Mouse (Mus musculus) central nervous system, embryonic 14 days (tissue): Measurements from ENCODE around the gene Pld2. TPM values are rescaled to one million over a fixed set of nuclear protein-coding genes. Genes with fewer than 3 reads are reported as not detected.

Experiments
- polyA plus RNA-seq: library from polyadenylated mRNA; depleted of rRNA; stranded (reverse); fragments of >200 nt; gene quantifications from 2 replicates; pipeline ENCODE4 v1.2.3, GENCODE M21; 2012; rRNA removed

The Pld2 gene
- 16.6 and 22.4 TPM in 2 replicates for polyA plus RNA-seq

GRCm38 (mm10) chr11:70539877-70540587, at the start of gene Pld2:
Gene Pld2, plus strand, starts transcription at chr11:70540064.

GRCm38 (mm10) chr11:70504970-70505369, 34.9 kb upstream of the Pld2 start, which contains the start of gene Tm4sf5:
Gene Tm4sf5, plus strand, starts transcription at chr11:70505244.

GRCm38 (mm10) chr11:70514288-70514687, 25.6 kb upstream of the Pld2 start, which contains the start of gene Vmo1:
Gene Vmo1, minus strand, starts transcription at chr11:70514616.

GRCm38 (mm10) chr11:70518923-70519322, 20.9 kb upstream of the Pld2 start, which contains the start of gene Gltpd2:
Gene Gltpd2, plus strand, starts transcription at chr11:70519196.

GRCm38 (mm10) chr11:70525184-70525678, 14.6 kb upstream of the Pld2 start, which contains the start of gene Psmb6:
Gene Psmb6, plus strand, starts transcription at chr11:70525367.

GRCm38 (mm10) chr11:70532839-70533238, 7.0 kb upstream of the Pld2 start, which contains the start of gene Gm40193:
Gene Gm40193, minus strand, starts transcription at chr11:70532939.

GRCm38 (mm10) chr11:70562287-70562994, 22.6 kb downstream of the Pld2 start, which contains the start of gene Mink1:
Gene Mink1, plus strand, starts transcription at chr11:70562881.

Other genes with a start within 250 kb of the Pld2 start
- gene Alox12e, start 217.4 kb upstream of the Pld2 start, polyA plus RNA-seq, result 0.13 TPM in 1 of 2 replicates, not detected in the other
- gene Alox15, start 188.0 kb upstream of the Pld2 start, polyA plus RNA-seq, result 0.07 and 0.18 TPM in 2 replicates
- 32.2 and 32.3 TPM in 2 replicates for gene Pelp1, start 130.0 kb upstream of the Pld2 start, polyA plus RNA-seq
- gene Arrb2, start 107.4 kb upstream of the Pld2 start, polyA plus RNA-seq, result 81.0 and 83.3 TPM in 2 replicates
- gene Med11, start 88.1 kb upstream of the Pld2 start, polyA plus RNA-seq, result 40.6 and 42.1 TPM in 2 replicates
- gene Zmynd15, start 80.6 kb upstream of the Pld2 start, polyA plus RNA-seq, result 1.5 TPM in 2 replicates
- 3.5 and 5.7 TPM in 2 replicates for gene Cxcl16, start 80.1 kb upstream of the Pld2 start, polyA plus RNA-seq
- gene Tm4sf5, start 34.8 kb upstream of the Pld2 start, polyA plus RNA-seq, result 1.5 and 1.7 TPM in 2 replicates
- gene Vmo1, start 25.4 kb upstream of the Pld2 start, polyA plus RNA-seq, result 0.15 and 0.31 TPM in 2 replicates
- gene Gltpd2, start 20.9 kb upstream of the Pld2 start, polyA plus RNA-seq, result 0.09 TPM in 1 of 2 replicates, not detected in the other
- gene Psmb6, start 14.7 kb upstream of the Pld2 start, polyA plus RNA-seq, result 513 and 515 TPM in 2 replicates
- gene Gm40193, start 7.1 kb upstream of the Pld2 start, polyA plus RNA-seq, result not detected in 2 replicates
- gene Mink1, start 22.8 kb downstream of the Pld2 start, polyA plus RNA-seq, result 89.5 and 96.5 TPM in 2 replicates
- not detected in 2 replicates for gene 4930544D05Rik, start 75.8 kb downstream of the Pld2 start, polyA plus RNA-seq
- gene Chrne, start 79.2 kb downstream of the Pld2 start, polyA plus RNA-seq, result 0.14 and 0.19 TPM in 2 replicates
- gene Gp1ba, start 99.1 kb downstream of the Pld2 start, polyA plus RNA-seq, result 0.18 and 0.19 TPM in 2 replicates
- 103 and 104 TPM in 2 replicates for gene Rnf167, start 107.2 kb downstream of the Pld2 start, polyA plus RNA-seq
- gene Slc25a11, start 107.4 kb downstream of the Pld2 start, polyA plus RNA-seq, result 125 and 126 TPM in 2 replicates
- gene Pfn1, start 114.6 kb downstream of the Pld2 start, polyA plus RNA-seq, result 401 and 499 TPM in 2 replicates
- gene Eno3, start 117.1 kb downstream of the Pld2 start, polyA plus RNA-seq, result 31.2 and 39.5 TPM in 2 replicates
- gene Spag7, start 129.4 kb downstream of the Pld2 start, polyA plus RNA-seq, result 75.6 and 96.1 TPM in 2 replicates
- 19.0 and 22.5 TPM in 2 replicates for gene Camta2, start 148.0 kb downstream of the Pld2 start, polyA plus RNA-seq
- gene Inca1, start 160.1 kb downstream of the Pld2 start, polyA plus RNA-seq, result 0.65 and 0.72 TPM in 2 replicates
- gene Kif1c, start 160.5 kb downstream of the Pld2 start, polyA plus RNA-seq, result 19.6 and 25.0 TPM in 2 replicates
- gene Zfp3, start 224.1 kb downstream of the Pld2 start, polyA plus RNA-seq, result 7.2 and 7.3 TPM in 2 replicates